Mouse (Mus musculus) heart, adult 9 months (tissue): ENCODE results near the gene Flad1.

Source experiments
- DNase-seq, 2 experiments: peaks; one replicate each; pipeline ENCODE4 v3.0.0; 2022; ENCODE audit warnings: low spot score in 2 of 2

Flad1 gene

DNA sequence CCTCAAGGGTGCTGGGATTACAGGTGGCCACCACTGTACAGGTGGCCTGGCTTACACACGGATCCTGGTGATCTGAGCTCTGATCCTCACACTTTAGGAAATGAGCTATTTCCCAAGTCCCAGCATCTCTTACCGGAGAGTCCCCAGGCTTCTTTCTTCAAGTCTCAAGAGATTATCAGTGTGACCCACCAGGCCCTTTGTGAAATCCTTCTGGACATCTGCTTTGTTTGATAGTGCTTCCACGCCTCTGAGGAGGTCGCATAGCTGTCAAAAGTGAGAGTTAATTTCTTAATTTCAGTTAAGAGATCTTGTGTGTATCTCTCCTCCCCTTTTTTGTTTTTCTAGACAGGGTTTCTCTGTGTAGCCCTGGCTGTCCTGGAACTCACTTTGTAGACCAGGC, 14.2 kb upstream of the Flad1 start:
- no peak for DNase-seq

DNA sequence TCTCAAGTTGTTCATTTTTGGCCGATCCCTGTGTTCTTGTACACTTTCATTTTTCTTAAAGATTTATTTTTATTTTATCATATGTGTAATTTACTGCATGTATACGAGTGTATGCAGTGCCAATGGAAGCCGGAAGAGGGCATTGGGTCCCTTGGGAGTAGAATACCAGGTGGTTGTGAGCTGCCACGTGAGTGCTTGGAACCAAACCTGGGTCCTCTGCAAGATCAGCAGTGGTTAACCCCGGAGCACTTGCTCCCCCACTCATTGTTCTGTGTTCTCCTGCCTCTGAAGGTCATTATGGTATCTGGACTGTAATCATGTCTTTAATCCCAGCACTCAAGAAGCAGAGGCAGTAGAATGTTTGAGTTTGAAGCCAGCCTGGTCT, 13.5 kb upstream of the Flad1 start:
- DNase-seq: no peak

DNA sequence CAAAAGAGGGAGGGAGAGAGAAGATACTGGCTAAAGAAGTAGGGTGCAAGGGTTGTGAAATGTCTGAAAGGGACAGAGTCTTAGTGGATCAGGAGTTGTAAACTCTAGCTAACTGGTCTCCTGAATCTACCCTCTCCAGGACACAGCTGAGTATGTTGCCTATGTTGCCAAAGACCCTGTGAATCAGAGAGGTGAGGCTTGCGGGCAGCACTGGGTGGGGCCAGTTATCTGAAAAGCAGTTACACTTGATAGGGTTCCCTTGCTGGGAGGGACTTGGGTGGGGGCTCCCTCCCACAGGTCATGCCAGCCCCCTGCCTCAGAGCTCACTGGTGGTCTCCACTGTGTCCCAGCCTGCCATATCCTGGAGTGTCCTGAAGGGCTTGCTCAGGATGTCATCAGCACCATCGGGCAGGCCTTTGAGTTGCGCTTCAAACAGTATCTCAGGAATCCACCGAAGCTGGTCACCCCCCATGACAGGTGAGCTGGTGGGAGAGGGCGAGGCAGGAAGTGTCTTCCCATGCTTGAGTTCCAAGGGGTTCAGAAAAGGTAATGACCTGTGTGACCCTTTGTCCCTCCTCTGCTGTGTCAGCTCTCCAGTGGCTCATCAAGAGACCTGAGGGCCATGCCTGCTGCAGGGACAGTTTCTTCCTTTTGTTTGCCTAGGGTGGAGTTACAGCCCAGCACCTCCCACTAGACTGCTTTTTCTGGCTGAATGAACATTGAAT, 12.9 kb upstream of the Flad1 start:
- DNase-seq: no peak

DNA sequence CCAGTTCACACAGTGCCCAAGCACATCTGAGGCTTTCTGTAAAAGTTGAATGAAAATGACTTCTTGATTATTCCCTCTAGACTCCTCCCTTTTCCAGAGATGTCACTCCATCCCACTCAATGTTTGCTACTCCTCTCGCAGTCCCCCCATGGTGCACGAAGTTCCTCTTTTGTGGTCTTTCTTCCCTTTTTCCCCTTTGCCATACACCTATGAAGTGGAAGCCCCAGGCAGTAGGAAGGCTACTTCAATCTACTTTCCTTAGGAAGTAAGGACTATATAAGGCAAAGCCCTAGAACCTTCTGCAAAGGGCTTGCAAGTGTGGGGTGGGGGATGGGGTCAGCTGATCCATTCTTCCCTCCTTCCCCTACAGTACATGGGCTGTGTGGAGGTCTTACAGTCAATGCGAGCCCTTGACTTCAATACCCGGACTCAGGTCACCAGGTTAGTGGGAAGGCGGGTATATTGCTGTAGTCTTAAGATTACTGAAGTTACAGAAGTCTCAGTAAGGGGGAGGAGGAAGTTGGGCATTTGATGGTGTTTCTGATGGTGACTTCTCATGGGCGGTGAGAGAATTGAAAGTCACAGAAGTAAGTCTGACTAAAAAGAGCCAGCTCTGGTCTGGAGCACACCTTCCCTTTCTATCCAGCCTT, 11.0 kb upstream of the Flad1 start:
- DNase-seq: no peak

DNA sequence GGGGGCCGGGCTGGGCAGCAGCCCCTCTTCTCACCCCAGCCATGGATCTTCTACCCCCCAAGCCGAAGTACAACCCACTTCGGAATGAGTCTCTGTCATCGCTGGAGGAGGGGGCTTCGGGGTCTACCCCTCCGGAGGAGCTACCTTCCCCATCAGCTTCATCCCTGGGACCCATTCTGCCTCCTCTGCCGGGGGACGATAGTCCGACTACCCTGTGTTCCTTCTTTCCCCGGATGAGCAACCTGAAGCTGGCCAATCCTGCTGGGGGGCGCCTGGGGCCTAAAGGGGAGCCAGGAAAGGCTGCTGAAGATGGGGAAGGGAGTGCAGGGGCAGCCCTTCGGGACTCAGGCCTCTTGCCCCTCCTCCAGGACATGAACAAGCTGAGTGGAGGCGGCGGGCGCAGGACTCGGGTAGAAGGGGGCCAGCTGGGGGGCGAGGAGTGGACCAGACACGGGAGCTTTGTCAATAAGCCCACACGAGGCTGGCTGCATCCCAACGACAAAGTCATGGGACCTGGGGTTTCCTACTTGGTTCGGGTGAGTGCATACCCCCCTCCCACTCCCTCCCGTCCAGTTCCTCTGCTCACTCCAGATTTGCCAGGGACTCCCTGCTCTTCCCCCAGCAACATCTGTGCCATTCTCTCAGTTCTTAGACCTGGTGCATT, 10.3 kb upstream of the Flad1 start:
- DNase-seq: peak in 1 of 2 experiments; percentile 29

DNA sequence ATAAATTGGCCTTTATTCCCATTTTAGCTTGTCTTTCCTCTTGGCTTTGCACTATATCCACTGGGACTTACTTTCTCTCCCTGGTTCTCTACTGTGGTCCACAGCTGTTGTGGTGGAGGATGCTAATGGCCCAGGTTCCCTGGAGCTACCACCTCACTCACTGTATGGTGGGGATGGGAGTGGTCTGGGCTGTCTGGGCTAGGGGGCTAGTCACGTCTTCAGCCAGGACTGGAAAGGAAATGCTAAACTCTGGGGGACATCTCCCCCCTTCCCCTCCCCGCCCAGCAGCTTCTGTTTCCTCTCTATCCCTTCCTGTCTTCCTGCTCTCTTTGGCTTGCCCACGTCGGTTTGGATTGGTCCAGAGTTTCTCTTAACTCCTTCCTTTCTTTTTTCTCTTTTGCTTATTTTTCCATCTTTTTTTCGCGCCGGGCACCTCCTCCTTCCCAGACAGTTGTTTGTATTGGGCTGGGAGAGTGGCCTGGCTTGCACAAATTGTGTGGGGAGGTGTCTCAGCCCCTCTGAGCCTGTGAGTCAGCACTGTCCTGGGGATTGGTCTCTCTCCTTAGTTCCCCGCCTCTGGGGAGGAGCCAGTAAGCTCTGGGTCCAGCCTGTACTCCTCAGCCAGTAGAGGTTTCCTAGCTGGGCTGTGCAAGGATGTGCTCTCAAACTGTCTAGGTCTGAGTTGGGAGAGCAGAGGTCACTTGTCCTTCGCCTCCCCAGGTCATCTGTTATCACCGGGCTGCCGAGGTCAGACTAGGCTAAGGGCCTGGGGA, 9.5 kb upstream of the Flad1 start:
- DNase-seq: peak; percentile 91 to 94

DNA sequence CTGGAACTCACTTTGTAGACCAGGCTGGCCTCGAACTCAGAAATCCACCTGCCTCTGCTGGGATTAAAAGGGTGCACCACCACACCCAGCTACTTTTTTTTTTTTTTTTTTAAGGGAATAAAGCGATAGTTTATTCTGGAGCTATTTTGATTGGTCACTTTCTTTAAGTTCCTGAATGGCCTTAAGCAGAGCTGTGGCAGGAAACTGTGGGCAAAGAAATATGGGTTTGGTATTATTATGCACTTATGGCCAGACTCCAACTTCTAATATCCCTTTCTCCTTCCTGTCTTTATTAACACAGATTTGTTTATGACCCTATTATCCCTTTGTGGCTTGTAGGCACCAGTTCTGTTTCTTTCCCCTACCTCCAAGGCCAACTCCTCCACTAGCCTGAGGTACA, 8.8 kb upstream of the Flad1 start:
- DNase-seq: no peak

DNA sequence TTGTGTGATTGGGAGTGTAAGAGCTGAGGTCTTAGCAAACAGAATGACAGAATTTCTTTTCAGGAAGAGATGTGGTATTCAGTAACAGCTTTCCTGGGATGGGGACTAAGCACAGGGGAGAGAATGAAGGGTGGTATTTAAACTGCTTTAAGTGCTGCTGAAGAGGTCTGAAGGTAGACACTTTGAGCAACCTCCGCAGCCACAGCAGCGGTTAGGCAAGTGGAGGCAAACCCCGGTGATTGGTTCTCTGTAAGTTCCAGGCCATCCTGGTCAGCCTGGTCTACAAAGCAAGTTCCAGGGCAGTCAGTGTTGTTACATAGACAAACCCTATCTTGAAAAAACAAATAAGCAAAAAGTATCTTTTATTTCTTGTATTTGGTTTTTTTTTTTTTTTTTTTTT, 8.3 kb upstream of the Flad1 start:
- DNase-seq: no peak

DNA sequence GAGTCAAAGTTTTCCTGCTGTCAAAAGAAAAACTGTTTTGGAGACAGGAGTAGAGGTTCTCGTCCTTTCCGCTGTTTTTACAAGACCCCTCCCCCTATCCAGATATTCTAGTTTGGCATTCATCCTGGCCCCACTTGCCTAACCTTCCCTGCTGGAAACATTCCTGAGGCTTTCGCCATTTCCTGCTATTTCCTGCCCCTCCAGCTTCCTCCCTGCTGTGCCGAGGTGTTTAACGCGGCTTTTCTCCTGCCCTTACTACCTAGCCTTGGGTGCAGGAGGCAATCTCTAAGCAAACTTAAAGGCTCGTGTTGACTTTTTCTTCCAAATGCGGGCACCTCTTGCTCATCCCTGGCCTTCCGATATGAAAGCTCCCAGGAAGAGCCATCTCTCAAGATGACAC, 7.9 kb upstream of the Flad1 start:
- peak; percentile 81 to 83 for DNase-seq

DNA sequence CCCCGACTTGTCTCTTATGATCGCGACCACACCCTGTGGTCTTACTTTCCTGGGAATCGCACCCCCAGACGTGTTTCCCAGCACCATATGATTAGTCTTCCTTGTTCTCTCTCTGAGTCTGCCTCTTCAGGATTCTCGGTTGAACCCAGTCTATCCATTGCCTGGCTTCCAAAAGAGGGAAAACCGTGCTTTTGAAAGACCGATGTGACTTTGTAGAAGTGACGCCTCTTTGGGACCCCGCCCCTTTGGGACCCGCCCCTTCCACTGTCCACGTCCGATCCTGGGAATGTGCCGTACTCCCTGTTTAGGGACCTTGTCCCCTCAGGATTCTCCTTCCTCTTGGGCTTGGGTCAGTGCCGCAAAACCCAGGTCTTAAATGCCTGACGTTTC, 7.2 kb upstream of the Flad1 start:
- peak; percentile 83 to 87 for DNase-seq

DNA sequence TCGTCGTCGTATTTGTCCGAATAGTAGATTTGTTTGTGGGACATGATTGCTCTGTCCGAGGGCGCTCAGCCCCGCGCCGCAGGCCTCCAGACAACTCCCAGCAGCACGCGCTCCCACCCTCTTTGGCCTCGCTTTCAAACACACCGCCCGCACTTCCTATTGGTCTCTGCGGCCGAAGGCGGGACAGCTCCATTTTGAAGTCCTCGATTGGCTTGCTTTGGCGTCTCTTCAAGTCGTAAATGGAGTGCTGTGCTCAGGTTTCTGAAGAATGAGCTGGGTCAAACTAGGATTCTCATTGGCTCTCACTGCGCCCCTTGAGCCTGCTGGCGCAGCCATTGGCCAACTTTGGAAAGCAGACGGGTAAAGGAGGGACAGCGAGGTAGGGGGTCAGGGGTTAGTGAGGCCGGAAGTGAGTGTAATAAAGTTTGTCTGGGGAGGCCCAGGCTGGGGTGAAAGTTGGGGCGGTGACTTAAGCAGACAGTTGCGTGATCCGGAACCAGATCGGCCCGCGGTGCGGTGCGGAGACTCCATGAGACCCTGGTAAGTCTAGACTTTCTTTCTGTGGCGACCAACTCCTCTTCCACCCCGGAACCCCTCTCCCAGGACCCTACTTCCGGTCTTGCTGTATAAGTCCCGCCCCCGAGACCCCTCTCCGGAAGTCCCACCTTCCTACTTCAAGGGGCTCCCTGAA, 6.6 kb upstream of the Flad1 start, which contains the start of the genes Cks1b and Shc1:
TSS of gene Cks1b (minus strand) at position 214 of the 691 bp plus-strand sequence.
TSS of gene Shc1 (plus strand) at position 274 of the 691 bp plus-strand sequence.
- peak; percentile 98 to 99 for DNase-seq

DNA sequence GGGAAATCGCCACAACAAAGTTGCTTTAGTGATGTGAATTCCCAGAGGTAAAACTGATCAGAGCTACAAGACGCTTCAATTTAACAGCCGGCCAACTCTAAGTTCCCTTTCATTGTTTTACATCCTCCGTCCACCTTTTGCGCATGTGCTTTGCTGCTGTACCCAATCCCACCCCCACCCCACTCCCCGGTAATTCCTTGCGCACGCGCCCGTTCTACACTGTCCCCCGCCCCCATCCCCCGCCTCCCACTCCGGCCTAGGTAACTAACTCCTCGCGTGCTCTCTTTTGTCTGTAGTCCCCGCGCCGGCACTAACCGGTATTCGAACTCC, 6.1 kb upstream of the Flad1 start:
- DNase-seq: no peak

DNA sequence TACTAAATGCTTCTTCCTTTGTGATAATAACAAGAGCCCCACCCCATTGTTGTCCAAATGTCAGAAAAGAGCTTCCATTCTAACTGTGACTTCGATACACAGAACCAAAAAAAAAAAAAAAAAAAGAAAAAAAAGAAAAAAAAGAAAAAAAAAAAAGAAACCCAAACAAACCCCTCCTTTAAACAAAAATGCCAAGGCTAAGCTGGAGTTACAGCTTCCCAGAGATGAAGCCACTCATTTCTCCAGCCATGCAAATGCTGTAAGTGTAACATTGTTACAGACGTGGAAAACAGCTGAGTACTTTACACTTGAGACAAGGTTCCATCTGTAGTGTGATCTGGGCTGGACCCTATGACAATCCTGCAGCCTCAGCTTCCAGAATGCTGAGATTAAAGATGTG, 5.5 kb upstream of the Flad1 start:
- no peak for DNase-seq

DNA sequence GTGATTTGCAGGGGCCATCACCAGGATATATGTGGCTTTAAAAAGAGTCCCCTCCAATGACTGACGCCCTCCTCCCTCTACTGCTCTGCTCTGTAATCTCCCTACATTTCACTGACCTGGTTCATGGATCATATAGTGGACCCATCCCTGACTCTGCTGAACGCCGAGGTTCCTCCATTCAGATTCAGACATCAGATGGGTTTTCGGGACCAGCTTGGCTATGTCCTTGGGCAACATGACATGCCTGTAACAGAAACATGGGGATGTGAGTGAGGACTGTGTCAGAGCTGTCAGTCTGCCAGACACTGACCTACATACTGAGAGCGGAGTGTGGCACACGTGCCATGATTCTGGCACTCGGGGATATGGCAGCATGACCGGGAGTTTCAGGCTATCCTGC, 4.5 kb upstream of the Flad1 start:
- DNase-seq: no peak

DNA sequence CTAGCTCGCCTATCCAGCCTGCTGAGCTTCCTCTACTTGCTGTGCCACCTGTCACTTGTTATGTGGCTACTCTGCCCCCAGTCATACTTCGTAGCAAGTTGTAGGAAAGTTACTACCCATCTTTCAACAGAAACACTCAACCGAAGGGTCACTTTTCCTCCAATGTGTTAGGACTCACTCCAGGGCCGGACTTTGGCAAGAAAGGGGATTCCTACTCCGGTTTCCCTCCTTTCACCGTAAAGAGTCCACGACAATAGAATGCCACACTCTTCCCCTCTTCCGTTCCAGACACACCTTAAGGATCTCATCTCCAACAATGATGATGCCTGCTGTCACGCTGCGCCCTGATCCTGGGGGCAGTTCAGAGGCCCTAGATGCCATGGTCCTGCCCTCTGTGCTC, 806 bp downstream of the Flad1 start:
- DNase-seq: no peak

DNA sequence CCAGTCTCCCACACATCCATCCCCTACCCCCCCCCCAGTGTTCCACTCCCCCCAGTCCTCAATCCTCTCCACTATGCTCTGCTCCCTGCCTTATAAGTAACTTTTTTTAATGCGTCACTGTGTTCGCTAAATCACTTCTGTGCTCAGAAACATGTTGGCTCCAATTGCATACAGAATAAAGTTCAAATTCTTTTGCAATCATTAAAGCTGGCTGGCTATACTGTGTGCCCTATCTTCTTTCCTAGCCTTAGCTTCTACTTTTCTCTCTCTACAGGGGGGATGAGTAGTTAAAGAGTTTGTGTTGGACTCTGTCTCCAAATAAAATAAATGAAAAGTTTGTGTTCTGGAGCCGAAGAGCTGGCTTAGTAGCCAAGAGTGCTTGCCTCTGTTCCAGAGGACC, 2.0 kb downstream of the Flad1 start:
- no peak for DNase-seq

DNA sequence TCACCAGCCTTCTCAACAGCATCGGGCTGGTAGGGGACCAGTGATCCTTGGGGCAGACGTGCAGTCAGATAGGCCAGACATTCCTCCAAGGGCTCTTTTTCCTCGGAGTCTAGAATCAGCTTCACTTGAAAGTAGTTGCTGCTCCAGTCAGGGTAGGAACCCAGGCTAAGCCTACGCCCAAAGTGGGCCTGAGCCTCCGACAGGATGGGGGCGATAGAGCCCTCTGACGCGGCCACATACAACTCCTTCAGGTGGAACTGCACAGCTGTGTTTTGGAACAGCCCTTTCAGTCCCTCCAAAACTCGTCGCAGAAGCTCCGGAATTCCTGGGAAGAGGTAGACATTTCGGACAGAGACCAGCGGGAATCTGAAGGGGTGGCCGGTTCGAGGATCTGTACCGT, 3.2 kb downstream of the Flad1 start:
- no peak for DNase-seq

DNA sequence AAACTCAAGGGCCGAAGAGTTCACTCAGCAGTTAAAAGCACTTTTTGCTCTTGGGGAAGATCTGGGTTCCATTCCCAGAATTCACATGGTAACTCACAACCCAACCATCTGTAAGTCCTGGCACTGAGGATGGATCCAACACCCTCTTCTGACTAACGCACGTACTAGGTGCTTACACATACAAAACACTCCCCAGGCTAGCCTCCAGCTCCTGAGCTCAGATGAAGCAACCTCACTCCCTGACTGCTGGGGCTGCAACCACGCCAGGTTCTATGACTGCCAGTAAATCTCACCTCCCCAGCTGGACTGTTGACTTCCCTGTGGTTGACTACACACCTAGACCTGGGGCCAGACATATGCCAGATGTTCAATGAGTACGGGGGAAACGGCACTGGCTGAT, 4.8 kb downstream of the Flad1 start:
- DNase-seq: no peak

DNA sequence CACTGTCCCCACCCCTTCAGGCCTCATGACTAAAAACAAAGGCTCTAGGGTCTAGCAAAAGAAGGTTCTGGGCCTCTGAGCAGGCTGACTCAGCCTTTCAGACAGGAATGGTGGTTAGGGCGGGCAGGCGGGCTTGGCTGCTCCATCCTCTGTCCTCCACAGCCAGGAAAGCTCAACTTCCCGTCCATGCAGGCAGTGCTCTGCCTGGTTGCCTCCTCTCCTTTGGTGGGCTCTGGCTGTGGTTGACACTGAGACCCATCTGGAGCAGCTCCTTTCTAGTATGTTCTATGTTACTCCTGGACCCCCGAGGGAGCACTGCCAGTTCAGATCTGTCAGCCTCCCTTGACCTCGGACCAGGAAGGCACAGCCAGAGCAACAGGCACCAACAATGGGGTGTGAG, 9.0 kb downstream of the Flad1 start, which contains the start of gene Lenep:
TSS of gene Lenep (minus strand) at position 101 of the 400 bp plus-strand sequence.
- DNase-seq: no peak

DNA sequence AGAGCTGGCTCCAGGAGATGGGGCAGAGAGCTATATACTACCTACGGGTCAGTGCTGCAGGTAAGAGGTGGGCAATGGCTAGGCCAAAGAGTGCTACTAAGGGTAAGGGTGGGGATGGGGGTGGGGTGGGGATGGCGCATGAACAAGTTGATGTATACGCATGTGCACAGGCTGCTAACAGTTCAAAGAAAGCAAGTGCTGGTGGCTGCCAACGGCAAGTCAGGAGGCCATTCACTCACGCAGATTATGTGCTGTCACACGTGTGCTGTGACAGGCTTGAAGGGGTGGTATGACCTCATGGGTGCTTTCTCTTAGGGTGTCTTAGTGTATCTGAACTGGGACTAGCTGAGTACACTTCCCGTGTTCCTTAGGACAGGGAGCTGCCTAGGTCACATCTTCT, 10.3 kb downstream of the Flad1 start:
- no peak for DNase-seq

DNA sequence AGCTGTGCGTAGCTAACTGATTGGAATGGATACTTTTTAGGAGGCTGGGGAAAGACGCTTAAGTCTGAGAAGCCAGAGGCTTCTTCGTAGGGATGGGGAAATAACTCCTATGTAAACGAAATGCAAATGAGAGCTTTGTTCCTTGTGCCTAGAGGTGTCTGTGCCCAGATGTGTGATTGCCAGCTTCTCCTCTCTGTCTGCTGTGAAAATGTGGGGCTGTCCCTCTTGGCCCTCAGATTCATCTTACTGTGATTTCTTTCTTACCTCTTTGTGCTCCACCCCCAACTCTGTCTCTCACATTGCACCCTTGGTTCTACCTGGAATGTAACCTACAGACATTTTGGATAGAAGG, 15.0 kb downstream of the Flad1 start:
- no peak for DNase-seq
